Mouse (Mus musculus) lung, postnatal 36 days (tissue): ENCODE data around the gene Ube4a.
A peak's percentile ranks its signal among the peaks of the same experiment; 100 is the strongest.
"Not testable (repeated sequence)": the region's sequence is repeated elsewhere in the genome, so short reads cannot be mapped to it uniquely, and the experiment has no call there.

Experiments
- DNase-seq: peaks from one replicate; pipeline ENCODE4 v3.0.0; 2022; ENCODE audit warnings: mixed read lengths

The Ube4a gene

DNA sequence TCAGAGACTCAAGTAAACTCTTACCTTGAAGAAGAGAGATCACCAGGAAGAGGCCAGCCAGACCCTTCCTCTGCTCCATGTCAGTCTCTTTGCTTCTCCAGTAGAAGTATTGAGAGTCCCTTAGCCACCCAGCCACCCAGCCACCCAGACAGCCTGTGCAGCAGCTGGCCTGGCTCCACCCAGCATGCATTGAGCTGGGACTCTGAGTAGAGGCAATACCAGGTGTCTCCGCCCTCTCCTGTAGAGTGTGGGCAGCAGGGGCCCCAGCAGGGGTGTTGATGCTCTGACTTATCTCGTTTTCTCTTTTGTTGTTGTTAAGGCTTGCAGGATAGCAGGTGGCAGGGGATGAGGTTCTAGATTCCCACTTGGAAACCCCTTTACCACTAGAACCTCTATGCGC is 14.8 kb upstream of the Ube4a start, which contains the start of gene Cd3g:
TSS of gene Cd3g (minus strand) at position 190 of the 400 bp plus-strand sequence.
- DNase-seq = peak; percentile 11

DNA sequence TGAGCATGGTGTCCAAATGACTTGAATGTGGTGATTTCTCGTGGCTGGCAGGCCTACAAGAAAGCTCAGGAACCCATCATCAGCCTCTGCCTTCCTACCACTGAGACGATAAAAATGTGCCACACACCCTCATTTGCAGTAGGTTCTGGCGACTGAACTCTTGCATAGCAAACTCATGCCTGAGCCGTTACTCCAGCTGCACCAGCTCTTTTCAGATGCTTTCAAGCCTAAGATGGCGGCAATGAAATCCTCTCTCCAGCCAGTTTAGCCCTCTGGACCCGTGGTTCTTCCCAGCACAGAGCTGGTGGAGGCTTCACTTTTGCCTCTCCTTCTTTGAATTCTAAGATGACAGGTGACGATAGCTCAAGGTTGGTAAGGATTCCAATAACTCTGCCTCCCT is 14.4 kb upstream of the Ube4a start:
- no peak for DNase-seq

DNA sequence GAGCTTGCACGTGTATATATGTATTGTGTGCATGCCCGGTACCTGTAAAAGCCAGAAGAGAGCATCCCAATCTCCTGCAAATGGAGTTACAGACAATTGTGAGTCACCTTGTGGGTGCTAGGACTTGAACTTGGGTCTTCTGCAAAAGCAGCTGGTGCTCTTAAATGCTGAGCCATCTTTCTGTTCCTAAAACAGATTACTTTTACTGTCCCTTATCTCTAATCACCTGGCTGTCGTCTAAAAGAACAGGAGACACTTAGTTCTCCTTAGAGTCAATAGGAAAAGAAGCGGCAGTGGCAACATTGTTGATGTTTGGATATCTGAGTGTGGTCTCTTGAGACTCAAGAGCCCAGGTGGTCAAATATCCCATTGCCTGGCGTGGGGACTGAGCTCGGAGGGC is 12.4 kb upstream of the Ube4a start:
- DNase-seq = no peak

DNA sequence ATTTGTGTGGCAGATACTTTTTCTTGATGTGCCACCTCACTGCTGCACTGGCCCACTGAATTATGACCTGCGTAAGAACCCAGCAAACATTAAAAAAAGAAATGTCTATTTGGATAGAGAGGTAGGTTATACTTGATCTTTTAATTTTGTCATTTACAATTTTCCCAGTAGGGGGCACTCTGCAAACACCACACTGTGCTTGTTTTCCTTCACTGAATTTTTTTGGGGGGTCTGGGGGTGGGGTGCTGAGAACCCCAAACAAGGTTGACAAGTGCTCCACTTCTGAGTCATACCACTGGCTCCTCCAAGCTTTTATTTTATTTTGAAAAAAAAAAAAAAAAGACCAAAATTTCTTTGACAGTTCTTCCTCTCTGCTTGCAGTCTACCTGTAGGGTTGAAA is 4.0 kb upstream of the Ube4a start:
- no peak for DNase-seq

DNA sequence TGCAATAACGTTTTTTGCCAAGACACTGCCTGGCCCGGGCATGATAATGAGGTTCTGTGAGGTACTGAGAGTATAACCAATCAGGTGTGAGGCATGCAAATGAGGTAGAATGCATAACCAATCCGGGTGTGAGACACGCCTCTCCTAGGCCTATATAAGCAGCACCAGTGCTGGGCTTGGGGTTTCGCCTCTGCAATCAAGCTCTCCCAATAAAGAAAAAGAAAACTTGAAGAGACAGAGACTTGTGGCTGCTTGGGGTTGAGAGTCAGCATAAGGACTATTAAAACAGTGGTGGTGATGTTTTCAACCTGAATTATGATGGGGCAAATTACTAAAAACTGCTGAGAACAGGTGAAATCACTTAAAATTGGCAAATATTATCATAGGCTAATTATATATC is 2.4 kb upstream of the Ube4a start:
- DNase-seq = not testable (repeated sequence)

DNA sequence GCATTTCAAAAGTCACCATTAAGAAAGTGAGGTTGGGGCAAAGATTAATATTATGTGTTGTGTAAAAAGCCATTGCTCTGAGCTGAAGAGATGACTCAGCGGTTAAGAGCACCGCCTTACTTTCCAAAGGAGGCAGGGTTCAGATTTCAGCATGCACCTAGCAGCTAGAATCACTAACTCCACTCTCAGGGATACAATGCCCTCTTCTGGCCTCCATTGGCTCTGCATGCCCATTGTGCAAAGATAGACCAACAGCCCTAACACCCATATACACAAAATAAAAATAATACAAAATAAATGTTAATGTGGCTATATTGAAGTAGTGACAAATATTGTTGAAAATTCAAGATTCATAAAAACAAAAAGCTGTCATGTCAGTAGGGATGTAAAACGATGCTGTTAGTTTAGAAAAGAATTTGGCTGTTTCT is 1.4 kb upstream of the Ube4a start:
- peak; percentile 93 for DNase-seq

DNA sequence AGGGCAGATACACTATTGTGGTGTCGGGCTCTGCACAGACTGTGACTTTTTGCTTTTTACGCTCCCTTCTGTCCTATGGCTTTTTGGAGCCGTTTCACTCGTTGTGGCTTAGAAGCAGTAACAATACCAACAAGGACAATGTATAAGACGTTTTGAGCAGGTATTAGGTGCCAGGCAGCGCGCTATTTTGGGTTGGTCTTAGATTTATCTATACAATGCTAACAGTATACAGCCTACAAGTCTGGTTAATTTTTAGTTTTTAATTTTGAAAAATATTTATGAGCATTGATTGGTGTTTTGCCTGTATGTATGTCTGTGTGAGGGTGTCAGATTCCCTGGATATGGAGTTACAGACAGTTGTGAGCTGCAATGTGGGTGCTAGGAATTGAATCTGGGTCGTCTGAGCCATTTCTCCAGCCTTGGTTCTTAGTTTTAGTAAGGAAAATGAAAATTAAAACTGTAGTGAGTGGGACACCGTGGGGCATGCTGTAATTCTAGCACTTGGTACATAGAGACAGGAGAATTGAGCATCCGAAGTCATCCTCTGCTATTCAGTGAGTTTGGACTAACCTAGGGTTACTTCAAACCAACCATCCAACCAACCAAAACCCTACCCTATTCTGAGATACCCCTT is 550 bp upstream of the Ube4a start:
- no peak for DNase-seq

DNA sequence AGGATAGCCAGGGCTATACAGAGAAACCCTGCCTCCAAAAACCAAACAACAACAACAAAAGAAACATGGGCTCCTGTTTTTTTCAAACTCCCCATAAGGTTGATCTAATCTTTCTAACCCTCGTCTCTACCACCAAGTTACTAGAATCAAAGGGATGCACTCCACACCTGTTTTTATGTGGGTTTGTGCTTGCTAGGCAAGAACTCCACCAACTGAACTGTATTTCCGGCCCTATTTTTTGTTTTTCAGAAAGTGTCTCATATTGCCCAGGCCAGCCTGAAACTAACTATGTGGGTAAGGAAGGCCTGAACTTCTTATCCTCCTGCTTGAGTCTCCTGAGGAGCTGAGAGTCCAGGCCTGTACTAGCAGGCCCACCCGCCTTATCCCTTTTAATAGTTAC is 11.0 kb downstream of the Ube4a start:
- DNase-seq = no peak

DNA sequence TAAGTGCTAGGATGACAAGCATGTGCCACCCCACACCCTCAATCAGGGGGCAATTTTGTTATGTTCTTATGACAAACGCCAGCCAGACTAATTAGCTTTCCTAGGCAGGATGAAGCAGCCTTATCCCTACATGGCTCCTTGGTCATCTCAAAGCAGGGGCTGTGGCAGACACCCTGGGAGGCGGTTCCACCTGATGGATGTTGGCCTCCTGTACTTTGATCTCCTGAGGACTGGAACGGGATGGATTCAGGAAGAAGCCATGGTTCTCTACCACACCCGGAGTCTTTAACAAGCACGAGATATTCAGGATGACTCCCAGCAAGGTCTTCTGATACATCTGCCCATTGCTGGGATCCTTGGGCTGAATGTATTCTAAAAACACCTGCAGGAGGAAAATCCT is 17.6 kb downstream of the Ube4a start:
- DNase-seq = no peak

DNA sequence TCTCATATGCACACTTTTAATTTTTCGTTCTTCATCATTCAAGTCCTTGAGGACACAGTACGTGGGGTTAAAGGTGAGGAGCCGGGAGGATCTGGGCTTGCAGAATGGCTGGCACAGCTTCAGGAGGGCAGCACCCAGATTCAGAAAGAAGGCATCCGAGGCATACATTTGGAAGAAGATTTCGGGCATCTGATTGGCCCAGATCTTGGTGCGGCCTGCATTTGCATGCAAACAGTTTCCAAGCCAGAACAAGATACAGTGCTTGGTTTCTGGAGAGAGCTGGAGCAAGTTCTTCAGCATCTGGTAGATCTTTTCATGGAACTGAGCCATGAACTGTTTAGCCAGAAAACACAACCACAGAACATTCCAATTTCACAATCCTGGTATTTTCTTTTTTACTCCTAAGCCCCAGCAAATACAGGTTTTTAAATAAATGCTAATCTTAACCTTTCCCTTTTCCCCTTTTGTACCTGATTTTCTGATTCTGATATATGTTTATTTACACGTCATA is 19.2 kb downstream of the Ube4a start:
- DNase-seq = peak; percentile 47

DNA sequence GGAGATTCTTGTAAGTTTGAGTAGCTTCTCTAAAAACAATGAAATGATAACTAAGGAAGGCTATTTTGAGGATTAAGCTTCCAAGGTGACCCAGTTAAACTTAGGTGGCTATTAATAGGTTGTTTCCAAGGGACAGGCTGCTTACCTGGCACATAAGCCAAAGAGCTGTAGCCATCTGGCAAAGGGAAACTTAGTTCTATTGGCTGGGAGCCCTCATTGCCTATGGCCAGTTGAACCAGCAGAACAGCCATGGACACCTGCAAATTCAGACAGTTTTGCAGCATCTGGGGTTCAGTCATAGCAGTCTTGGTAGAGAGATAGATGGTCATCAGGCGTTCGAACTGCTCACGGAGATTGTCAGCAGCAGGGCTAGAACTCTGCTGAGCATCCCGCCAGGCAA is 23.0 kb downstream of the Ube4a start:
- DNase-seq = no peak

DNA sequence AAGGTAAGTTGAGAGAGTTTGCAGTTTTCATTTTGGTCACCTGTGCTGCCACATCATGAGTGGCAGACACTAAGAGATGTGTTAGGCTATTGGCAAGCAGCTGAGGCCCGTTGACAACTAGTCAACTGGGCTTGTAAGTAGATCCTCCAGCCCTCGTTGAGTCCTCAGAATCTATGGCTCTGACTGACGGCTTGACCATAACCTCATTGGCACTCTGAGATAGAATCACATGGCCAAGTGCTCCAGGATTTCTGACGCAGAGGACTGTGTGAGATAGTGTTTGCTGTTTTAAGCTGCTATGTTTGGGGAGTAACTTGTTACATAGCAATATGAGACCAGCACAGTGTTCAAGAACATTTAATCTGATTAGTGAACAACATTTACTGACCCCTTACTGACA is 23.6 kb downstream of the Ube4a start:
- no peak for DNase-seq

DNA sequence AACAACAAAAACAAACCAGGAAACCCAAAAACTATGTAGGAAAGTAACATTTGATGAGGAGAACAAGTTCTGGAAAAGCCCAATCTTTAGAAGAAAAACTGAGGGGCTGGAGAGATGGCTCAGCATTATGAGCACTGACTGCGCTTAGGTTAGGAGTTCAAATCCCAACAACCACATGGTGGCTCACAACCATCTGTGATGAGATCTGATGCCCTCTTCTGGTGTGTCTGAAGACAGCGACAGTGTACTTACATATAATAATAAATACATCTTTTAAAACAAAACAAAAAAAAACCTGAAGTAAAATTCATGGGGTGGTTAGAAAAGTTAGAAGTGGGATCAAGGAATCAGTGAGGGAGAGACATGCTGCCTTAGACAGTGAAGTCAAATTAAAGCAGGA is 43.9 kb downstream of the Ube4a start:
- peak; percentile 7 for DNase-seq

DNA sequence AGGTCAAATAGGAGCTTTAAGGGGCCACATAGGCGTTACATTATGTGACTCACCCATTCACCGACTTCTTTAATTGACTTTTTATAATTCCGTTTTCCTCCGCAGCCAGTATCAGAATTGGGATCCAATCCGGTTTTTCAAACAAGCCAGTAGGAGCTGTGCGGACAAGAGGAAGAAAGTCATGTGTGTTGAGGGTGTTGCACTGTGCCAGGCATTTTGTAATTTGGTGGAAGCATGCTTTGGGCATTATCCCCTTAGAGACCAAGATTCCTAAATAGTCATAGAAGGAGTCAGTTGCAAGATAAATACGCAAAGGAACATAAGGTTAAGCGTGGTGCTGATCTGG is 44.3 kb downstream of the Ube4a start:
- DNase-seq = peak; percentile 73

DNA sequence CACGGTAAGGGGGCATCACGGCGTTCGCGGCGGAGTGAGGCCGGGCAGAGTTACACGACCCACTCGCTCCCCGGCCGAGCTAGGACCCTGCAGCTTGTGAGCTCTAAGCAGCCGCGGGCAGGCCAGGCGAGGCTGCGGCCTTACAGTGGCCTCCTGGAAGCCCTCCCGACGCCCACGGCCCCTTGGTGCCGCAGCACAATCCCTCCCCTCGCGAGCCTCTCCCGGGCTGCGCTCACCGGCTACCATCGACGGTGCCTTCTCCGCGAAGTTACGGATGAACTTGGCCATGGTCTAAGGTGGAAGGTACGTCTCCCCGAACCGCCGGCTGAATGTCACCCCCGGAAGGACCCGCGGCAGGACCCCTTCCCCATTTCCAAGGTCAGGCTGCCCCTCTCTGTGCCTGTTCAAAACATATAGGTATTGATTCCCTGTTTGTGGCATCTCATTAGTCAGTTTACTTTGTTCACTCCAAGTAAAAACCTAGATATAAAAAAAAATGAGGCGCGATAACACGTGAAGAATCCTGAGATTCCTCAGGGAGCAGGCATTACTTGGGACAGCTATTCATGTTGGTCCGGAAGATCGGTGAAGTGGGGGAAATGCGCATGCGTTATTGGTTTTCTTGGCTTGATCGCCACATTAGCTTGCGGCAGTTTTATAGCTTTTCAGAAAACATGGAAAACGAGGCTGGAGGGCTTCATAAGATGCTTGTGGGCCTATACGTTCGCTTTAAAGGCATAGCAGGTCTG is 44.9 kb downstream of the Ube4a start, which contains the start of gene Atp5l:
TSS of gene Atp5l (minus strand) at position 369 of the 749 bp plus-strand sequence.
- peak; percentile 93 for DNase-seq

DNA sequence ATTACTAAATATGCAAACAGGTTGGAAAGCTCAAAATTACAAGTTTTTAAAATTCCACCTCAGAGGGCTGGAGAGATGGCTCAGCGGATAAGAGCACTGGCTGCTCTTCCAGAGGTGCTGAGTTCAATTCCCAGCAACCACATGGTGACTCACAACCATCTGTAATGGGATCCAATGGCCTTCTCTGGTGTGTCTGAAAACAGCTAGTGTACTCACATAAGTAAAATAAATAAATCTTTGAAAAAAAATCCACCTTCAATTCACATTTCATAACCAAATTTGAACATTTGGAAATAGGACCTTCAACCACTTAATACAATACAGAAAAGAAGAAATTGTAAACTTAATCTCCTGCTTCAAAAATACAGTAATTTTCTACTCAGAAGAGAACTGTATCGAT is 45.8 kb downstream of the Ube4a start:
- DNase-seq = no peak

DNA sequence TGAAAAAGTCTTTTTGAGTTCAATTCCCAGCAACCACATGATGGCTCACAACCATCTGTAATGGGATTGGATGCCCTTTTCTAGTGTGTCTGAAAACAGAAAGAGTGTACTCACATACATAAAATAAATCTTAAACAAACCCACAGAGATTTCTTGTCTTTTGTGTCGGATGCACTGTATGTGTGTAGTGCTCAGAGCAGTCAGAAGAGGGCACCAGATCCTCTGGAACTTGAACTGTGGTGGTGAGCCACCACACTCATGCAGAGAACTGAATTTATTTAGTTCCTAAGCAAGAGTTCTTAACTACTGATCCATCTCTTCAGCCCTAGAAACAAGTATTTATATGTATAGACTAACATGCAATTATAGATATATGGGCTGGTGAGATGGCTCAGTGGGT is 49.2 kb downstream of the Ube4a start:
- peak; percentile 74 for DNase-seq

DNA sequence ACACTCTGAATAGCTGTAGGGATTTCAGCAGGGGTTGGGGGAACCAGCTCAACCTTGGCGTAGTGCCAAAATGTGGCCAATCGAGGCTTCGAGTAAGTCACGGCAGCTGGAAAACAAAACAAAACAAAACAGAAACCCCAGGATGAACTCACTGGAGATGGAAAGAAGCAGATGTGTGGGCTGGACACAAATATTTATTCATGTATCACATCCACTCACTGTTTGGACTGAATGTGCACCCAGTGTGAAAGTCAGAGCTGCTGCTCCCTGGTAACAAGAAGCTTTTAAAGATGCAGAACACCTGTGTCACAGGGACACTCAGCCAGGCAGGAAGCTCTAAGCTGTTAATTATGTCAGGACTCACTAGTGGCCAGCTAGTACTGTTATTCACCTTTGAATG is 50.7 kb downstream of the Ube4a start:
- no peak for DNase-seq

DNA sequence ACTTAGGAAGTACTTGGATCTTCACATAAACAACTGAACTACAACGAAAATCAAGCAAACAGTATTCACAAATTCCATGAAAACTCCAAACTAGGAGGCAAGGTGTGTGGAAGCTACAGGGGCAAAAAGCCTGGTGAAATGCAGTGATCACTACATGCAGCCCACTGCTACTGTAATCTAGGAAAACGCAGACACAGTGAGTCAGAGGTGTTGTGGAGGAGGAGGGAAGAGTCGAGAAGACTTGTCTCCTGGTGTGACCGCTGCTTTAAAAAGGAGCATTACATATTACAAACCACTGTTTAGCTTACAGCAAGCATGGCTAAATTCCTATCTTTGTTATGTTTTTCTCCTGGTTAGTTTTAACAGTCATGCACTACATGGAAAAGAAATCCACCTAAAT is 54.0 kb downstream of the Ube4a start:
- DNase-seq = no peak

DNA sequence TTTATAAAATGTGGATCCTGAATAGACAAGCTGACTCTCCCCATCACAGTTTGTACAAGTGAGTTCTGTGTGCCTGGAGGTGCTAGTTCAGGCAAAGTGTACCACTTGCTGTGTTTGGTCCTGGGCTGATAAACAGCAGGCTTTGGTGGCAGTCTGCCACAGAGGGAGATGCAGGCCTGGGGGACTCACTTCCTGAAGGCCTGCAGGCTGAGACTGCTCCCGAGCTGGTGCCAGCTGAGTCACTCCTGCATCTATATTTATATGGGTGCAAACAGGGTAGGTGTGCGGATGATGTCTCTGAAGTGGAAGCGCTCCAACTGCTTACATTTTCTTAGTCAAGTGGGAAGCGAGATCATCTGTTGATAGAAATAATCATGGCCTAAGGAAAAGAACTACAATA is 59.8 kb downstream of the Ube4a start:
- peak; percentile 7 for DNase-seq

DNA sequence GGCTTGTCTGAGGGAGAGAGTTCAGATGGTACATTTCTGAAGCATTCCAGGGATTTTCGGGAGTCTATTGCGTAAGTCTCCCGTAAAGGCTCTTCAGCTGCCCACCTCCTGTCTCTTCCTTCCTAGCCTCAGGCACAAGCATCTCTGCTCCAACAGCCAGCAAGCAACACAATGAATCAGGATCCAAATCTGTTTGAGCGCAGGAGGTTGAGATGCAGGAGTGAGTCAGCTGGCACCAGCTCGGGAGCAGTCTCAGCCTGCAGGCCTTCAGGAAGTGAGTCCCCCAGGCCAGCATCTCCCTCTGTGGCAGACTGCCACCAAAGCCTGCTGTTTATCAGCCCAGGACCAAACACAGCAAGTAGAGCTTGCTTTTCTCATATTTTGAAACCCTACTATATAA is 60.4 kb downstream of the Ube4a start:
- DNase-seq = peak; percentile 58

DNA sequence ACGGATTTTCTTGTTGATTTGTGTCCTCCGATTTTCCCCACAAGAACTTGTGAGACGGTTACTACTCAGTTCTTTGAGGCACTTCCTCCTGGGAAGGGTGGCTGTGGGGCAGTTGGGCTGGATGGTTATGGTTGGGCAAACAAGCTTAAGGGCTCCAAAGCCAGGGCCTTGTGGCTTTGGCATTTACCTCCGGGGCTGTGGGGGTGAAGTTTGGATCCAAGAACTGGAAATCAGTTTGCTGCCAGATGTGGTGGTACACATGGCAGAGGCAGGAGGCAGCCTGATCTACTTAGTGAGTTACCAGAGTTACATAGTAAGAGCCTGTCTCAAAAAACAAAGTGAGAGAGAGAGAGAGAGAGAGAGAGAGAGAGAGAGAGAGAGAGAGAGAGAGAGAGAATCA is 61.5 kb downstream of the Ube4a start:
- no peak for DNase-seq

DNA sequence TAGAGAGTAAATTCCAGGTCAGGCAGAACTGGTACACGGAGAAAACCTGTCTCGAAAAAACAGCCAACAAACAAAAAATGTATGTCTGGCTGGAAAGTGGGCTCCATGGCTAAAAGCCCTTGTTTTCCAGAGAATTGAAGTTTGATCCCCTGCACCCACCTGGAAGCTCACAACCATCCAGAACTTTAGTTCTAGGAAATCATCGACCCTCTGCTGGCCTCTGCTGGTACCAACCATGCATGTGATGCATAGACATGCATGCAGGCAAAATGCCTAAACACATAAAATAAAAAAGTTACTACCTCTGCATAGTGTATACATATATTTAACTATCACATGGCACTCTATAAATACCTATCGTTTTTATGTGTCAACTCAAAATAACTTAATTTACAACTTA is 65.0 kb downstream of the Ube4a start:
- peak; percentile 24 for DNase-seq

DNA sequence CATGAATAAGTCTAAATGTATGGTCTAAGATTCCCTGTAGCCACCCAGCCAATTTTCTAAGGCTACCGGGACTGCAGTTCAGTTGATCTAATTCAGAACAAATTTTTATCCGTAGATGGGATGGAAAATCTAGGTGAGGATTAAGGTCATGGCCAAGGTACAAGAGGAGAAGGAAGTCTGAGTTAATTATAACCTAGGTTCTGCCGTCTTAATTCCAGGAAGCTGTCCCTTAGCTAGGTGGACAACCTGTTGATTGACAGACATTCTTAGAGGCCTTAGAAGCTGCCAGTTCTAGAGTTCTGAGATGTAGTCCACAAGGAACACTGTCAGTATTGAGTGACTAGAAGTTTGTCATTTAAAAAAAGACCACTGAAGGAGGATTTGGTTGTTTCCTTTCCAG is 65.7 kb downstream of the Ube4a start:
- DNase-seq = no peak

DNA sequence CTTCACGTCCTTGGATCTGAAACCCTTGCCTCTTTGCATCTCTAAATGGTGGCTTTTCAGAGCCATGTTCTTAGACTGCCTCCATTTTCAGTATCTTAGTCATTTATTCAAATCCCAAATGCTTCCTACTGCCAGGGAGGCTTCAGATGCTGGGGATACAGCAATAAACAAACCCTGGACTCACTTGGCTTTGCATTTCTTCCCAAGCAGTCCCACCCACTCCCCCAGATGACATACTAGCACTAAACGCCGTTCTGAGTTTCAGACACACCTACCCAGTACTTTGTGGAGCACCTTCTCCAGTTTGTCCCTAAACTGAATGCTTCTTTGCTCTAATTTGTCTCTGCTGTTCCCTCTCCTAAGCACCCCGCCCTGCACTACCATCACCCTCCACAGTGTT is 68.4 kb downstream of the Ube4a start:
- no peak for DNase-seq
